ENCODE assay signal across 11 mouse cellular contexts in genomic region chr1:178798886-178799285, GRCm38 (mm10).
A peak's percentile ranks its signal among the peaks of the same experiment; 100 is the strongest.
DNase-seq lines count a peak whose midpoint lies in the region; ATAC-seq lines count a peak whose summit lies in the region.
"Had no signal": no experiment of that assay in that cellular context is flagged by ENCODE, and none has a peak within 500 bp of the region (broad histone marks: within the 10 kb centered on the region; RNA-seq: fewer than 3 reads in every experiment).

No protein-coding gene starts in this region.

- DNase-seq in cerebellum, adult 9-11 months = peak; percentile 45
- no peak for DNase-seq in cerebellum, postnatal 14 days
- DNase-seq in hindbrain, embryonic 10.5 days (ENCODE audit: low spot score) = no peak
- no peak for DNase-seq in hindbrain, embryonic 11.5 days (ENCODE audit: low spot score)
- DNase-seq in Muller cell, postnatal 12 days (ENCODE audit: inconsistent ontology term) = no peak
- no peak for DNase-seq in gastrocnemius, postnatal 25 days
- DNase-seq: B cell, adult 2 months; kidney, adult 2 months had no signal

- no peak overlapping the region for H3K4me2 ChIP-seq in hindbrain, embryonic 11.5 days (replicated peaks; ENCODE audit: low read depth, low read length)
- peak overlapping the region; percentile 38 for H3K4me2 ChIP-seq in embryonic facial prominence, embryonic 12.5 days (replicated peaks)
- H3K4me2 ChIP-seq in midbrain, embryonic 12.5 days (replicated peaks) = peak overlapping the region; percentile 31

- no peaks in the 10 kb centered on the region for H3K36me3 ChIP-seq in hindbrain, embryonic 10.5 days
- H3K36me3 ChIP-seq in hindbrain, embryonic 11.5 days (ENCODE audit: control insufficient read depth, insufficient read depth, low read length) = no peaks in the 10 kb centered on the region
- no peaks in the 10 kb centered on the region for H3K36me3 ChIP-seq in embryonic facial prominence, embryonic 12.5 days
- no peaks in the 10 kb centered on the region for H3K36me3 ChIP-seq in midbrain, embryonic 12.5 days
- H3K36me3 ChIP-seq: lung, embryonic 15.5 days had no signal

- WGBS in hindbrain, embryonic 10.5 days = 74% methylated on average over 8 of the region's 8 CpGs
- WGBS in hindbrain, embryonic 11.5 days = 73% methylated on average over 8 of the region's 8 CpGs
- WGBS in embryonic facial prominence, embryonic 12.5 days = 55% methylated on average over 8 of the region's 8 CpGs
- WGBS in midbrain, embryonic 12.5 days = 77% methylated on average over 8 of the region's 8 CpGs

- H3K27ac ChIP-seq in hindbrain, embryonic 10.5 days = peak overlapping the region; percentile 69; the same call in 1 of the 2 replicates
- no peak overlapping the region for H3K27ac ChIP-seq in hindbrain, embryonic 11.5 days (ENCODE audit: low read depth, low read length)
- peak overlapping the region; percentile 81 for H3K27ac ChIP-seq in embryonic facial prominence, embryonic 12.5 days
- no peak overlapping the region for H3K27ac ChIP-seq in midbrain, embryonic 12.5 days (replicated peaks)
- H3K27ac ChIP-seq: lung, embryonic 15.5 days had no signal

- H3K4me1 ChIP-seq in hindbrain, embryonic 10.5 days (replicated peaks) = peaks cover 33% of the 10 kb centered on the region
- H3K4me1 ChIP-seq in hindbrain, embryonic 11.5 days (replicated peaks; ENCODE audit: control insufficient read depth, insufficient read depth, low read length) = no peaks in the 10 kb centered on the region; the same call in 1 of the 2 replicates
- H3K4me1 ChIP-seq in embryonic facial prominence, embryonic 12.5 days = peaks cover 51% of the 10 kb centered on the region
- H3K4me1 ChIP-seq in midbrain, embryonic 12.5 days = peaks cover 10% of the 10 kb centered on the region; the same call in 1 of the 2 replicates

- no peaks in the 10 kb centered on the region for H3K9me3 ChIP-seq in hindbrain, embryonic 10.5 days
- no peaks in the 10 kb centered on the region for H3K9me3 ChIP-seq in hindbrain, embryonic 11.5 days (ENCODE audit: control insufficient read depth, low read length)
- H3K9me3 ChIP-seq in embryonic facial prominence, embryonic 12.5 days = no peaks in the 10 kb centered on the region
- H3K9me3 ChIP-seq in midbrain, embryonic 12.5 days = no peaks in the 10 kb centered on the region
- H3K9me3 ChIP-seq: lung, embryonic 15.5 days had no signal

- ATAC-seq in hindbrain, embryonic 11.5 days (ENCODE audit: low FRiP score) = no peak
- ATAC-seq in embryonic facial prominence, embryonic 12.5 days (ENCODE audit: insufficient number of reproducible peaks, insufficient read depth, low FRiP score, low TSS enrichment) = no peak
- ATAC-seq in midbrain, embryonic 12.5 days (ENCODE audit: low FRiP score, low read depth) = no peak

- H3K27me3 ChIP-seq in hindbrain, embryonic 10.5 days (ENCODE audit: insufficient read depth, poor library complexity, severe bottlenecking) = no peaks in the 10 kb centered on the region
- H3K27me3 ChIP-seq in hindbrain, embryonic 11.5 days (ENCODE audit: control insufficient read depth, insufficient read depth, low read length) = no peaks in the 10 kb centered on the region
- H3K27me3 ChIP-seq in embryonic facial prominence, embryonic 12.5 days = no peaks in the 10 kb centered on the region
- H3K27me3 ChIP-seq in midbrain, embryonic 12.5 days = 0 out of 2 replicates have a peak, but pooled peaks cover 5% of the 10 kb centered on the region

- H3K9ac ChIP-seq in hindbrain, embryonic 11.5 days (ENCODE audit: low read depth, low read length) = no peak overlapping the region
- peak overlapping the region; percentile 19; the same call in 1 of the 2 replicates for H3K9ac ChIP-seq in embryonic facial prominence, embryonic 12.5 days
- H3K9ac ChIP-seq in midbrain, embryonic 12.5 days (replicated peaks) = no peak overlapping the region
- H3K9ac ChIP-seq: lung, embryonic 15.5 days had no signal

- H3K4me3 ChIP-seq in hindbrain, embryonic 10.5 days = peak overlapping the region; percentile 38
- no peak overlapping the region for H3K4me3 ChIP-seq in hindbrain, embryonic 11.5 days (ENCODE audit: low read depth, low read length)
- peak overlapping the region; percentile 33 for H3K4me3 ChIP-seq in embryonic facial prominence, embryonic 12.5 days
- H3K4me3 ChIP-seq in midbrain, embryonic 12.5 days = 0 out of 2 replicates have a peak overlapping the region, but pooled peaks have one; percentile 20
- H3K4me3 ChIP-seq: lung, embryonic 15.5 days had no signal

Comparison
In these comparisons a context has a peak if more than half of its experiments do, and no peak if none do; other contexts are left out.
1. H3K27ac ChIP-seq: peak in hindbrain, embryonic 10.5 days (single experiment) and embryonic facial prominence, embryonic 12.5 days (single experiment); none in hindbrain, embryonic 11.5 days (single experiment) and midbrain, embryonic 12.5 days (single experiment).